Mouse (Mus musculus) myocyte (in vitro differentiated cells): Measurements from ENCODE around the gene Tlr13. TPM values are rescaled to one million over a fixed set of nuclear protein-coding genes. Genes with fewer than 3 reads are reported as not detected.

Experiments used
- H3K27me3 ChIP-seq: one replicate; pipeline ENCODE4 v1.6.1; 2011; ENCODE audit not compliant: control insufficient read depth, insufficient read depth, insufficient read length
- H3K36me3 ChIP-seq: one replicate; pipeline ENCODE4 v1.6.1; 2011; ENCODE audit not compliant: control insufficient read depth, insufficient read depth
- H3K4me2 ChIP-seq: one replicate; pipeline ENCODE4 v1.6.1; 2011; ENCODE audit warnings: low read depth, control low read depth
- H3K4me3 ChIP-seq: one replicate; pipeline ENCODE4 v1.5.1; 2011; ENCODE audit warnings: mild to moderate bottlenecking, control low read depth, moderate library complexity
- H3K79me2 ChIP-seq: one replicate; pipeline ENCODE4 v1.6.1; 2011; ENCODE audit not compliant: control insufficient read depth, insufficient read depth
- H3ac ChIP-seq: one replicate; pipeline ENCODE4 v1.6.1; 2011; ENCODE audit not compliant: control insufficient read depth, insufficient read length
- CEBPB ChIP-seq: IDR thresholded peaks from 2 replicates; pipeline ENCODE4 v1.6.1; 2011; ENCODE audit warnings: mild to moderate bottlenecking, moderate library complexity; ENCODE audit not compliant: poor library complexity, insufficient read depth, severe bottlenecking
- E2F4 ChIP-seq: IDR thresholded peaks from one replicate; pipeline ENCODE4 v1.6.1; 2011; ENCODE audit warnings: mild to moderate bottlenecking, control low read depth, moderate library complexity; ENCODE audit not compliant: insufficient read depth
- MAX ChIP-seq: IDR thresholded peaks from one replicate; pipeline ENCODE4 v1.6.1; 2011; ENCODE audit warnings: low read depth, mild to moderate bottlenecking, control low read depth
- MYOD1 ChIP-seq, 3 experiments: IDR thresholded peaks; one replicate each; pipeline ENCODE4 v1.6.1; 2011; ENCODE audit warnings: control low read depth in 2 of 3, low read depth in 2 of 3, mild to moderate bottlenecking in 2 of 3, moderate library complexity in 1 of 3; ENCODE audit not compliant: insufficient read length in 2 of 3, control insufficient read depth in 1 of 3
- MYOG ChIP-seq, 3 experiments: IDR thresholded peaks; one replicate each; pipeline ENCODE4 v1.6.1; 2011; ENCODE audit warnings: control low read depth in 2 of 3, low read depth in 2 of 3, mild to moderate bottlenecking in 2 of 3; ENCODE audit not compliant: insufficient read length in 2 of 3, control insufficient read depth in 1 of 3, insufficient read depth in 1 of 3
- POLR2A ChIP-seq: IDR thresholded peaks from one replicate; pipeline ENCODE4 v1.6.1; 2011; ENCODE audit warnings: low read depth, mild to moderate bottlenecking, control low read depth, moderate library complexity; ENCODE audit not compliant: insufficient read length
- POLR2AphosphoS2 ChIP-seq: IDR thresholded peaks from one replicate; pipeline ENCODE4 v1.6.1; 2011; ENCODE audit warnings: low read depth, control low read depth; ENCODE audit not compliant: insufficient read length
- REST ChIP-seq: IDR thresholded peaks from one replicate; pipeline ENCODE4 v1.6.1; 2011; ENCODE audit warnings: mild to moderate bottlenecking, control low read depth, moderate library complexity; ENCODE audit not compliant: insufficient read depth, insufficient read length
- SRF ChIP-seq: IDR thresholded peaks from one replicate; pipeline ENCODE4 v1.6.1; 2011; ENCODE audit warnings: low read depth; ENCODE audit not compliant: control insufficient read depth, insufficient read length
- TCF12 ChIP-seq: IDR thresholded peaks from one replicate; pipeline ENCODE4 v1.6.1; 2011; ENCODE audit warnings: mild to moderate bottlenecking, control low read depth; ENCODE audit not compliant: poor library complexity, insufficient read depth, severe bottlenecking
- TCF3 ChIP-seq: IDR thresholded peaks from one replicate; pipeline ENCODE4 v1.6.1; 2011; ENCODE audit warnings: low read depth, control low read depth; ENCODE audit not compliant: insufficient read length
- USF1 ChIP-seq: IDR thresholded peaks from one replicate; pipeline ENCODE4 v1.6.1; 2011; ENCODE audit warnings: low read depth, mild to moderate bottlenecking, control low read depth, moderate library complexity
- polyA plus RNA-seq: library from polyadenylated mRNA; unstranded; fragments of >200 nt; fragmentation: generic; extraction: Trizol; gene quantifications from one replicate; pipeline ENCODE4 v1.2.1, GENCODE M21; 2012; ENCODE audit warnings: missing spikeins

The Tlr13 gene
- polyA plus RNA-seq, 1 experiment: not detected

DNA sequence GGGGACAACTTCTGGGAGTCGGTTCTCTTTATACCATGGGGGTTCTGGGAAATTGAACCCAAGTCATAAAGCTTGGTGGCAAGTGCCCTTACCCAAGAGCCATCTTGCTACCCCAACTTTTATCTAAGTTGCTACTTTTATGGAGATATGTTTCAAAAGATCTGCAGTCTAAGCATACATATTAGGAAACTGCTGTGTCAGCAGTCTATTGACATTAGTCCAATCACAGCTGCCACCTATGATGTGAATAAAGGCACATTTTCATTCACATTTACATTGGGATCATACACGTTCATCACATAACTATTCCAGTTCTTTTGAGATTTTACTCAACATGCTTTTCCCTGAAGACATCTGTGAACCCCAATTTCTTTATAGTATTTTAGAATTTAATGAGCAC, 66.1 kb downstream of the Tlr13 start:
- TF ChIP-seq MAX: no peak
- no peak for TF ChIP-seq MYOD1 (IDR thresholded peaks at IDR 0.05; ENCODE audit: control insufficient read depth in 1 of 3, insufficient read length in 2 of 3, low read depth in 2 of 3)
- no peak for TF ChIP-seq TCF12
- no peak for TF ChIP-seq REST
- TF ChIP-seq USF1: no peak
- no peak for TF ChIP-seq TCF3
- TF ChIP-seq SRF: no peak
- no peak for TF ChIP-seq POLR2AphosphoS2
- TF ChIP-seq MYOG (IDR thresholded peaks at IDR 0.05; ENCODE audit: control insufficient read depth in 1 of 3, insufficient read depth in 1 of 3, insufficient read length in 2 of 3, low read depth in 2 of 3): no peak
- TF ChIP-seq CEBPB: no peak
- TF ChIP-seq POLR2A: no peak
- no peak for TF ChIP-seq E2F4
- Histone ChIP-seq H3K4me2 (no peak overlapping the region), H3K27me3 (no peaks in the 10 kb centered on the region), H3K79me2 (no peaks in the 10 kb centered on the region), H3K4me3 (no peak overlapping the region), H3K36me3 (peaks cover 4% of the 10 kb centered on the region), H3ac (no peak overlapping the region)

Other genes starting within 250 kb of the Tlr13 start
- 4.7 TPM for gene Atrx, start 213.8 kb upstream of the Tlr13 start, polyA plus RNA-seq
- 13.3 TPM for gene Magt1, start 131.3 kb upstream of the Tlr13 start, polyA plus RNA-seq
- 246 TPM for gene Cox7b, start 127.5 kb upstream of the Tlr13 start, polyA plus RNA-seq
- gene Atp7a, start 115.9 kb upstream of the Tlr13 start, polyA plus RNA-seq: 3.6 TPM
- gene Pgk1, start 43.9 kb downstream of the Tlr13 start, polyA plus RNA-seq: 1,097 TPM
- 1.9 TPM for gene Taf9b, start 78.0 kb downstream of the Tlr13 start, polyA plus RNA-seq
- gene Fnd3c2, start 112.2 kb downstream of the Tlr13 start, polyA plus RNA-seq: not detected